Mouse (Mus musculus) layer of hippocampus, postnatal 14 days (tissue): ENCODE results near the gene Abtb1. TPM values are rescaled to one million over a fixed set of nuclear protein-coding genes. Genes with fewer than 3 reads are reported as not detected.

Source experiments
- DNase-seq, 2 experiments: peaks; one replicate each; pipeline ENCODE4 v3.0.0; 2021 to 2022; ENCODE audit warnings: low spot score in 2 of 2, mixed read lengths in 1 of 2
- total RNA-seq, 2 experiments: library from RNA; stranded (reverse); gene quantifications; 2 replicates each; pipeline ENCODE4 v1.2.3; 2021

The Abtb1 gene
- total RNA-seq, 2 experiments from 2014 or later, result 25.8 to 32.1 TPM

- no peak for DNase-seq
Observed at GRCm38 (mm10) chr6:88857249-88857648, 15.5 kb upstream of the Abtb1 start.

- DNase-seq, result peak in 1 of 2 experiments; percentile 62
Observed at GRCm38 (mm10) chr6:88855636-88856035, 13.9 kb upstream of the Abtb1 start.

- no peak for DNase-seq
Observed at GRCm38 (mm10) chr6:88854509-88854908, 12.7 kb upstream of the Abtb1 start.

GRCm38 (mm10) chr6:88850034-88850433 lies 8.2 kb upstream of the Abtb1 start:
- DNase-seq, result no peak

GRCm38 (mm10) chr6:88849270-88849669 lies 7.5 kb upstream of the Abtb1 start:
- no peak for DNase-seq

- no peak for DNase-seq
Observed at GRCm38 (mm10) chr6:88847571-88847970, 5.8 kb upstream of the Abtb1 start.

GRCm38 (mm10) chr6:88844901-88845565 lies 3.2 kb upstream of the Abtb1 start:
- no peak for DNase-seq

GRCm38 (mm10) chr6:88843781-88844725 lies 2.3 kb upstream of the Abtb1 start:
- DNase-seq, result no peak

GRCm38 (mm10) chr6:88843241-88843640 lies 1.5 kb upstream of the Abtb1 start:
- DNase-seq, result no peak

GRCm38 (mm10) chr6:88842731-88843151 lies 957 bp upstream of the Abtb1 start:
- peak; percentile 54 to 65 for DNase-seq

GRCm38 (mm10) chr6:88841514-88841780 lies 337 bp downstream of the Abtb1 start:
- DNase-seq, result no peak

- DNase-seq, result no peak
Observed at GRCm38 (mm10) chr6:88840791-88841513, 832 bp downstream of the Abtb1 start.

GRCm38 (mm10) chr6:88840211-88840610 lies 1.6 kb downstream of the Abtb1 start:
- DNase-seq, result no peak

- no peak for DNase-seq
Observed at GRCm38 (mm10) chr6:88839135-88839970, 2.4 kb downstream of the Abtb1 start.

- no peak for DNase-seq
Observed at GRCm38 (mm10) chr6:88838613-88839012, 3.2 kb downstream of the Abtb1 start.

GRCm38 (mm10) chr6:88837999-88838398 lies 3.8 kb downstream of the Abtb1 start:
- no peak for DNase-seq

GRCm38 (mm10) chr6:88836178-88836819 lies 5.5 kb downstream of the Abtb1 start:
- no peak for DNase-seq

GRCm38 (mm10) chr6:88835047-88835446 lies 6.7 kb downstream of the Abtb1 start:
- DNase-seq, result no peak

GRCm38 (mm10) chr6:88833340-88834140 lies 8.2 kb downstream of the Abtb1 start:
- DNase-seq, result no peak

GRCm38 (mm10) chr6:88832663-88833062 lies 9.1 kb downstream of the Abtb1 start:
- DNase-seq, result no peak
